Mouse (Mus musculus) cerebellum, postnatal 25 days (tissue): ENCODE data around the gene Vps41.

Source experiments
- DNase-seq, 2 experiments: peaks; one replicate each; pipeline ENCODE4 v3.0.0; 2021; ENCODE audit warnings: mixed read lengths in 2 of 2

Gene Vps41

GRCm38 (mm10) chr13:18717185-18717584 lies at the start of gene Vps41:
Gene Vps41, plus strand, starts transcription at chr13:18717286.
- DNase-seq: peak; percentile 81

GRCm38 (mm10) chr13:18698518-18699065 lies 18.5 kb upstream of the Vps41 start:
- DNase-seq: peak; percentile 29 to 59

DNA sequence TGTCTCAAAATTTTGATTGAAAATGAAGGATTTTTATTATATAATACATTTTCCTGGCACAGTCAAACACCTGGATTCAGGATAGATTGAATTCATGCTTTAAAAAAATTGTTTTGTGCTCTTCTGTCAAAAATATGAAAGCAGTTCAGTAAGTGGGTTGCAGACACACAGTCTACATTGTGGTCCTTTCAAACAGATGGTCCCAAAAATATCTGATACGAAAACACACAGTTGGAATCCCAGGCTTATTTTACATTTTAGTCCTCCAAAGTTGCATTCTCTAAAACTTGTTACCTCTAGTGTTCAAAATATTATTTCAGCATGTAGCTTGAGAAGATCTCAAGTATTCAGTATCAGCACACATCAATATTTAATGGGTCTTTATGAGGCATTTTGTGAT lies 5.4 kb upstream of the Vps41 start:
- DNase-seq: no peak

- no peak for DNase-seq
Measured at GRCm38 (mm10) chr13:18716707-18717106, 379 bp upstream of the Vps41 start.

GRCm38 (mm10) chr13:18718461-18718860 lies 1.4 kb downstream of the Vps41 start:
- no peak for DNase-seq

- no peak for DNase-seq
Measured at GRCm38 (mm10) chr13:18730666-18731065, 13.6 kb downstream of the Vps41 start.

DNA sequence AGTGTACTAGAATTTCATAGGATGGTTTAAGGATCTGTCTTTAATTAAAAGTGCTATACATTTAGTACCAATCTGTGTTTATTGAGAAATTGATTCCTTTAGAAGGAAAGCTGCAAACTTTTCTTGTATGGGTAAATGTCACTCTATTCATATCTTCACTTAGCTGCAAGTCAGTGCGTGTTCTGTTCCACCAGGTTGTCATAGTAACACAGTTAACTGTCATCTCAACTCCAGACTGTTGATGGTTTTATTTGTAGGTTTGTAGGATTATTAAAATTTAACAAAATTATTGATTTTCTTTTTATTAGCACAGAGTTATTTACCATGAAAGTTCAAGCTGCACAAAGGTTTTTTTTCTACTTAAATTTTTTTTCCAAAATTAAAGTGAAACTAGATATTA lies 19.5 kb downstream of the Vps41 start:
- DNase-seq: no peak

DNA sequence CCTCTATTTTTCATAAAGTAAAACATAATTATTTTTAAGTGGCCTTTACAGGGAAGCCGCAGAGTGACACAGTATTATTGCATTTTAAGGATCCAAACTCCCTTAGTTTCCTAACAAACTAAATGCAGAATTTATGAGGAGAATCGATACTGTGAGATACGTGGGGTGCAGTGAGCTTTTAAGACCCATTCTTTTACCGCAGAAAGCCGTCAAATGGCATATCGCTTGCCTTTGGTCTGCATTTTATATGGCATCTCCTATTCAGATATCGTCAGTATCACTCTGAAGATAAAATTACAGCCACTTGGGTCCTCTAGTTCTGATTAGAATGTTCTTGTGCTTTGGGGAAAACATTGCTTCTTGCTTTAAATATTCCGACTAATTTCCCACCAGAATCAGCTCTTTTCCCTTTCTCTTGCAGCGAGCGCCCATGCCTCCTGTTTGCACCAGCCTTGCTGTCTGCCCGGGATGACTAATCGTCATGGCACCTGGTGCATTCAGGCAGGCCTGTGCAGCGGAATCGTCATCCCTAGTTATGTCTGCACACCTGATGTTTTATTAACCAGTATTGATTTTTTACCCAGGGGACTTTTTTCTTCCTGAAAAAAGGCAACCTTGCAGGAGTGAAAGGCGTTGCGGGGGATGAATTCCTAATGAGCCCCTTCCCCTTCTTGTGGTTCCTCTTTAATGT lies 26.6 kb downstream of the Vps41 start:
- peak; percentile 21 to 57 for DNase-seq

- no peak for DNase-seq
Measured at GRCm38 (mm10) chr13:18744266-18744652, 27.2 kb downstream of the Vps41 start.

- DNase-seq: peak in 1 of 2 experiments; percentile 15
Measured at GRCm38 (mm10) chr13:18757958-18758357, 40.9 kb downstream of the Vps41 start.

GRCm38 (mm10) chr13:18759361-18760056 lies 42.4 kb downstream of the Vps41 start:
- no peak for DNase-seq

GRCm38 (mm10) chr13:18761452-18761851 lies 44.4 kb downstream of the Vps41 start:
- DNase-seq: no peak

- no peak for DNase-seq
Measured at GRCm38 (mm10) chr13:18767893-18768292, 50.8 kb downstream of the Vps41 start.

GRCm38 (mm10) chr13:18768495-18768894 lies 51.4 kb downstream of the Vps41 start:
- no peak for DNase-seq

DNA sequence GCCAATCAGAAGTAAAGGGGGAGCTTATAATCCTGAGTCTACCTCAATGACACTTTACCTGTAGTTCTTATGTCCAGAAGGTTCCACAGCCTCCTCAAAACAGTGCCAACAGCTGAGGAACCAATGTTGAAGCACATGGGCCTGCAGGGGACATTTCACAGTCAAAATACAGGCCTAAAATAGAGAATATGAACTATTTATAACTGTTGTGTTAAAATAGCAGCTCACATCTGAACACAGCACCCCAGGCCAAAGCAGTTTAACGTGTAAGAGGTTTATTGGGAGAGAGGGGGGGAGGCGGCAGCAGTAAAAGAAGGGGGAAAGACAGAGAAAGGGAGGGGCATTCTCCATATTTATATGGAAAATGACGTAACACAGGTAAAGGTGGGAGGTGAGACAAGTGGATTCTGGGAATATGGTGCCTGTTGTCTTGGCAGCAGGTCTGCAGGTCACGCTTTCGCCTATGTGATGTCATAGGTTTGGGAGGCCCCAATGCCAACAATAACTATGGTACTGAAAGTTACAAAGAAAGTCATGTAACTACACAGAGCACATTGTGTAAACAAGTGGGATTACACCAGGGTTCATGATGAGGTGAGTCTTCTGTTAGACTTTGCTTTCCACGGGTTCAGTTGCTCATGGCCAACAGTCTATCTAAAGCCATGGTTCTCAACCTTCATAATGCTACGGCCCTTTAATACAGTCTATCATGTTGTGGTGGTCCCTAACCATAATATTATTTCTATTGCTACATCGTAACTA lies 56.5 kb downstream of the Vps41 start:
- no peak for DNase-seq

DNA sequence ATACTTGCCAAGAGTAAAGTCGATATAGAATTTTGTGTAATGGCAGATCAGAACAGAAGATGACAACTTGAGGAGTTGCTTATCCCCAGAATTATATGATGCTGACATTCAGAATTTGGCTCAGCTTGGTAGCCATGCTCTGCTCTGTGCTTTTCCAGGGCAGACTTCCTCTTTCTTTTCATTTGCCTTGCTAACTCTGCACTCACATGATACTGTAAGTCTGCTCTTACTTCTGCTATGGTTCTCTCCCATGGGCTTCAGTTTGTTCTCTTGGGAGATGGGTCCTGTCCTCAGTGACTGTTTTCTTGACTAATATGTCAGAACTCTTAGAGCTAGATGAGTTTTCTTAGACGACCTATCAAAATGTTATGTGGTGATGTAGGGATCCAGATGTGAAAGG lies 64.2 kb downstream of the Vps41 start:
- DNase-seq: no peak

DNA sequence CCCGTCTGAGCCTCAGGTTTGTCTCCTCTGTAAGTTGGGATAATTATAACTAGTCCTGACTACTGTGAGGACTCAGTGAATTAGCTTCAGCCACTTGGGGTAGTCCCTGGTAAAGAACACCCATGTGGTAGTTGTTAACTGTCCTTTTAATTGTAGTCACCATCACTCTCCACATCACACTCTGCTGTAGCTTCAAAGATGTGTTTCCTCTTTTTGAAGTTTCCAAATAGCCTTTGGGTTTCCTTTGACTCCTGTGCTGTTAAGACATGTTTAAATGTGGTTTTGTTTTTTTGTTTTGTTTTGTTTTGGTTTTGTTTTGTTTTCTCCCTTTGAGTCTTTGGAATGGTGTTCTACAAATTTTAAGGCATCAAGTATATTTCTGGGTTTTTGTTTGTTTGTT lies 68.6 kb downstream of the Vps41 start:
- no peak for DNase-seq

DNA sequence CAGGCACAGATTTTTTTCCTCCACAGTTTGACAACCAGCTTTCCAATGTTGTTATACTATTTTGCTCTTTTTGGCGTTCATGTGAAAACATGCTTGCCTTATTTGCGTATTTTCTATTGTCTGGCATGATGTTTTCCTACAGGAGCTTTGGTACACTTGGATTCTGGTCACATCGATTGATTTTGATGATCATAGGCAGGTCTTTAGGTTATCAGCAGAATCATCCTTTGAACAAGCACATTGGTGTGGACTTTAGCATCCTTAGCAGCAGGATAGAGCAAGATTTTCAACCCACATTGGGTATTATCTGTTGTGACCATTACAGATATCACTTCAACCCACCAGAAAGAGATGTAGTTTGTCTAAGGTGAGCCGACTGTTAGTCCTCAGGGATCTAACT lies 71.0 kb downstream of the Vps41 start:
- DNase-seq: no peak

- DNase-seq: no peak
Measured at GRCm38 (mm10) chr13:18788689-18789088, 71.6 kb downstream of the Vps41 start.

DNA sequence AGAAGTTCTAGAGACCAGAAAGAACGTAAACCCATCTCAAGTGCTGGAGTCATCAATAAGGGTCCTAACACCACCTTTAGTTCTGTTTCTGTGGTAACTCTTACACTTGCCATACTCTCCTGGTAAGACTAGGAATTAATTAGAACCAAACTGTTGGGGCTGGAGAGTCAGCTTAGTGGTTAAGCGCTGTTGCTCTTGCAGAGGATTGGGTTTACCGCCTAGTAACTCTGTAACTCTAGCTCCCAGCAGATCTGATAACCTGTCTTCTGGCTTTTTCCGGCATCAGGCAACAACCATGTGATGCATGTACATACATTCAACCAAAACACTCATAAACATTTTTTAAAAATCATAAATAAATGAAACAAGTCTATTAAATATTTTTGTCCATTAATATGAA lies 72.6 kb downstream of the Vps41 start:
- no peak for DNase-seq

- DNase-seq: no peak
Measured at GRCm38 (mm10) chr13:18790086-18790485, 73.0 kb downstream of the Vps41 start.

DNA sequence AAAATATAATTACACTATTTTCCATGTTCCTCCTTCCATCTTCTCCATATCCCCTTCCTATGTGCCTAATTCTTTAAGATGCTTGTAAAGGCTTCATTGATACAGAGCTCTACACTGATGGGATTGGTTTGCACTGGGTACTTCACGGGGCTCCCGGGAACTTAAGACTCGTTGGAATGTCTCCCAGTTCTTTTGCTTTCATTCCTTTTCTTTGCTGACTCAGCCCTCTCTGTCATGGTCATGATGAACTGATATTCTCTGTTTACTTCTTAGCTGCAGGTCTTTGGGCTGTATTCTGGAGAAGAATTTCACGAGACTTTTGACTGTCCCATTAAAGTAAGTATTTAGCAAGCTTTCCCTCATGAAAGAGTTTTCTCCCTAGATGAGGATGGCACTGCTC lies 74.2 kb downstream of the Vps41 start:
- DNase-seq: no peak

DNA sequence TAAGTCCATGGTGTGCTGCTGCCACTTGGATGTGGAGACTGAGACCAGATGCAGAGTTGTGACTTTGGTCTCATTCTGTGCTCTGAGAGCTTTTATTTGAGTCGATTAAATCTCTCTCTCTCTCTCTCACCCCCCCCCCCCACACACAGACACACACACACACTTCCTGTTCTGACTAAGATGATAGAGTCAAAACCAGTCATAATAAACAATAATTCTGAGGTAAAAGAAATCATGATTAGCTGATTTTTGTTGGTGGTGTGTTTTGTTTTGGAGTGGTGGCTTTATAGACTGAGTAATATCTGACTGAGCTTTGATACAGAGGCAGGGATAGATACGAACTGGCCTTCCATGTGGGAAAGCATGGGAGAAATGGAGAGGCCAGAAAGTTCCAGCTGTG lies 74.6 kb downstream of the Vps41 start:
- DNase-seq: no peak

GRCm38 (mm10) chr13:18794454-18794853 lies 77.4 kb downstream of the Vps41 start:
- DNase-seq: no peak
